Mouse (Mus musculus) lung, adult 2 months (tissue): ENCODE measurements at regions not wholly inside any gene's neighbourhood (a gene's known extent, or its start where the extent isn't known, plus 50 kb on each side); places are given as distances from the start of the nearest gene placed in this dataset.

Experiments
- CTCF ChIP-seq: fragments of 200-500 bp; IDR thresholded peaks from 2 replicates; pipeline ENCODE4 v1.5.1; 2011; ENCODE audit warnings: mild to moderate bottlenecking, low read length, control low read depth; ENCODE audit not compliant: insufficient read depth
- POLR2A ChIP-seq: fragments of 200-500 bp; IDR thresholded peaks from 2 replicates; pipeline ENCODE4 v1.6.1; 2011; ENCODE audit warnings: low read depth, mild to moderate bottlenecking, control low read depth, low read length, borderline replicate concordance; ENCODE audit errors: extremely low read depth

DNA sequence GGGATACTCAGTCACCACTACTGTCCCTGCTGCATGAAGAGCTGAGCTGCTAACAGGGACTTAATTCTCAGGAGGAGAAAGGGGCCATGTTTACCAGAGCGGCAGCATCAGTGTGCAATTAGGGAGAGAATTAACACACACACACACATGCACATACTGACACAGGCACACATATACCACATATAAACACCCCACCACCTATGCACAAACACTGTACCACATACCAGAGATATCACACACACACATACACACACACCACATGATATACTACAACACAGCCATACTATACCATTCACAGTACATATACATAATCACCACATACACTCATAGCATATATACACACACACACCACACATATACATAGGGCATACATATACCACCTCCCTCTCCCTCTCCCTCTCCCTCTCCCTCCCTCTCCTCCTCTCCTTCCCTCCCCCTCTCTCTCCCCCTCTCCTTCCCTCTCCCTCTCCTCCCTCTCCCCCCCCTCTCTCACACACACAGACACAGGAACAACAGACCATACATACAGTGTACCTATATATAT, 294.2 kb downstream of the Ice1 start:
- no peak for TF ChIP-seq POLR2A
- TF ChIP-seq CTCF, result no peak
